Mouse (Mus musculus) olfactory bulb, adult 2 months (tissue): ENCODE results near the gene Nufip2.

Source experiments
- CTCF ChIP-seq: fragments of 200-500 bp; IDR thresholded peaks from 2 replicates; pipeline ENCODE4 v1.5.1; 2012; ENCODE audit warnings: low read depth, mild to moderate bottlenecking, low read length, moderate library complexity; ENCODE audit not compliant: insufficient read depth
- POLR2A ChIP-seq: fragments of 200-500 bp; IDR thresholded peaks from 2 replicates; pipeline ENCODE4 v1.6.1; 2012; ENCODE audit warnings: mild to moderate bottlenecking, low read depth, low read length, moderate library complexity; ENCODE audit not compliant: insufficient read depth

GRCm38 (mm10) chr11:77648878-77649277 lies 37.1 kb upstream of the Nufip2 start:
- TF ChIP-seq POLR2A (no peak), CTCF (no peak)
